Mouse (Mus musculus) heart, postnatal 36 days (tissue): ENCODE measurements around the gene Akt1. TPM values are rescaled to one million over a fixed set of nuclear protein-coding genes. Genes with fewer than 3 reads are reported as not detected.

Experiments
- DNase-seq, 2 experiments: peaks; one replicate each; pipeline ENCODE4 v3.0.0; 2021 to 2022
- intact Hi-C: fragments of 180-260 bp; cut with DNase I; formaldehyde crosslinking; loops from one replicate; pipeline ENCODE4 v1.15.1; 2025
- total RNA-seq, 2 experiments: library from RNA; stranded (reverse); gene quantifications; 2 replicates each; pipeline ENCODE4 v1.2.3; 2021

The Akt1 gene
- total RNA-seq, 2 experiments from 2014 or later: 184 to 212 TPM

DNA sequence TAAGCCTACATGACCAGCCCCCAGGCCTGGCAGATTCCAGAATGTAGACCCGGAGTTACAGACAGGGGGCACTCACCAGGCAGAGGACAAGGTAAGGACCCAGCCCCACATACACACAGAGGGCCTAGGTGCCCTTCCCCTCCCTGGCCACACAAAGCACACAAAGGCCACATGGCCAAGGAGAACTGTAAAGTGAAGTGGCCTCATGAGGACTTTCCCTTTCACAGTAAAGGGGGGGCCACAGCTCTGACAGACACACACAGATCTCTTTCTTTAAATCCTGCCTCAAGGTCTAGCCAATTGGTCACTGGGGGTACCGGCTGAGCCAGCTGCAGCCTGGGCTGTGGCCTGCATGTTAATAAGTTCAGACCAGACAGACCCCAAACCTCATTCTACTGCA is 10.6 kb downstream of the Akt1 start:
- DNase-seq: no peak
- intact Hi-C loops: no loop called here

DNA sequence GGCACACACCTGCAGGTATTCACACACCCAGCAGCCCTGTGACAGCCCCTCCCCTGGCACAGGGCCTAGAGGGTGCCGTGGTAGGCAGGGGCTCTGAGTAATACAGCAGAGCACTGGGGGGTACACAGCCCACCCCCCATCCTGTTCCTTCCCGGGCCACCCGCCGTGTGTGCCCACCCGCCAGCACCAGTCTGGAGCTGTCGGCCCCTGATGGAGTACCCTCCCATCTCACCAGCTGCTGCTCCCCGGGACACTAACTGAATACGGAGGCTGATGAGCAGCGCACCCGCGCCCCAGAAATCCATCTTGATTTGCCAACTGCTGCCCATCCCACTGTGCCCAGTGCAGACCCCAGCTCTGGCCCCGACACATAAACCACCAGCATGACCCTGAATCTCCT is 11.0 kb downstream of the Akt1 start:
- intact Hi-C loops: no loop called here
- DNase-seq: no peak

- DNase-seq: no peak
- intact Hi-C loops: no loop called here
These were observed 11.4 kb downstream of the Akt1 start for GRCm38 (mm10) chr12:112663303-112663702.

DNA sequence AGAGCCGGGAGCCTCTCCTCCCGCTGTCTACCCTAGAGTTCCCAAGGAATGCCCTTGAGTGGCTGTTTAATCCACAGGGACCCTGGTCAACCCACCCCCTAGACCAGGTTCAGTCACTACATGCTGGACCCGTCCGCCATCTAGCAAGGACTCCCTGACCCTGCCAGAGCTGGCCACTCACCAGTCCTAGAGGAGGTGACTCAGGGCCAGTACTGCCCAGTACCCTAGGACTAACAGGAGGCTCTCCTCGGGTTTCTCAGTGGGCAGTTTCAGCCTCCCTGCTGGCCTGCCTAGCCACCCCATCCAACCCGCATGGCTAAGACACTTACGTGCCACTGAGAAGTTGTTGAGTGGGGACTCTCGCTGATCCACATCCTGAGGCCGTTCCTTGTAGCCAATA is 12.8 kb downstream of the Akt1 start:
- no peak for DNase-seq
- intact Hi-C loops: no loop called here

DNA sequence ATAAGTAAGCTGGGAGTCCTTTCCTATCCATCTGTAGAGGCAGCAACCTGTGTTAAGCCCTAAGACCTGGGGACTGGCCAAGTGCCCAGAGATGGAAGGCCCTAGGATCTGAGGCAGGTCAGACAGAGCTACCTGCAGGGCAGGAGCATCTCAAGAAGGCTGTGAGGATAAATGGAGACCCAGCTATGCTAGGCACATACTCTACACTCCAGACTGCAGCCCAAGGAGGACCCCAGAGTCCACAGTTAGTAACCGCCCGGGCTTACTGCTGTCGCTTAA is 13.4 kb downstream of the Akt1 start:
- intact Hi-C loops: no loop called here
- DNase-seq: no peak

GRCm38 (mm10) chr12:112660576-112661326 is 13.9 kb downstream of the Akt1 start:
- DNase-seq: no peak
- intact Hi-C loops: no loop called here

- peak; percentile 75 to 84 for DNase-seq
- intact Hi-C loops: no loop called here
These were observed 15.6 kb downstream of the Akt1 start for GRCm38 (mm10) chr12:112659109-112659508.

GRCm38 (mm10) chr12:112658619-112659018 is 16.1 kb downstream of the Akt1 start:
- intact Hi-C loops: no loop called here
- no peak for DNase-seq

DNA sequence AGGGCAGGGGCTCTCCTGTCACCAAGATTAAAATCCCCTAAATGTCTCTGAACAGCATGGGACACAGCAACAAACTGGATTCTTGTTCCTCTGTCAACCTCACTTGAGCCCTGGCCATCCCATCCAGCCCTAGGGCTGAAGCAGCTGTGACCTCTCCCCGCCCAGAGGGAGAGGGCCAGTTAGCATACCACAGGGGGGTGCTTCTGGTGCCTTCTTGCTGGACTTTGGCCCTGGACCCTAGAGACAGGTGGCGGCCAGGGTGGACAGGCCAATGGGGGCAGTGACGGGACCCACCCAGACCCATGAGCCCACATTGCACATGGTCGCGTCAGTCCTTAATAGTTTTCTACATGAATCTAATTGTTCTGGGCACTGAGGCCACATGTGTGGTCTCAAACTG is 20.6 kb downstream of the Akt1 start:
- intact Hi-C loops: loop anchor here (5.0 kb wide), 1 partner anchor 188 kb away; no protein-coding TSS in a partner anchor
- no peak for DNase-seq

GRCm38 (mm10) chr12:112653157-112653824 is 21.4 kb downstream of the Akt1 start:
- DNase-seq: peak; percentile 89 to 92
- intact Hi-C loops: loop anchor here (1.0 to 5.0 kb wide), 3 partner anchors 22 to 189 kb away; no protein-coding TSS in a partner anchor

DNA sequence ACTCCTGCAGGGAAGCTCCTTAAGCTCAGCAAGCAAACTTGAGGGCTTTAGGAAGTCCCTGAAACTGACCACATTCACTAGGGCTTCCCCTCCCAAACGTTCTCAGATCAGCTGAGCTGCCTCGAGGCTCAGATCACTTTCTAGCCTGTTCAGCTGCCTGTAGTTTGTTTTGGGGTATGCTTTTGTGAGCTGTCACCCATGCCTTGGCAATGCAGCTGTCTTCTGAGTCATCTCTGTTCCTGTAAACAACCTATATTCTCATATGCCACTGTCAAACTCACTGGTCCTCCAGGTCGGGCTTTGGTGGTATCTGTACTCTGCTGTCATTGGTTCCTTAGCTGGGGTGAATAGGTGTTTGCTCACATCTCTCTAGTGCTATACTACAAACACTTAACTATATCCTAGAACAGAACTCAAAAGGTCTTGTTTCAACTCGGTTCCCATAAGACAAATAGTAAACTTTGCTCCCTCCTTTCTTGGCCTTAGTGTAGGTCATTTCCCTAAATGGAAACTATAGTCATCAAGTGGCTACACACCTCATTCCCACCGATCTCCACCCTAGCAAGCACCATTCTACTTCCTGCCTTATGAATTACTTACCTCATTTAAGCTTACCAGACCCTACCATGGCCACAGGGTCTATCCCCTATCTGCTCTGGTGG is 22.8 kb downstream of the Akt1 start:
- no peak for DNase-seq
- intact Hi-C loops: loop anchor here (5.0 kb wide), 1 partner anchor 190 kb away; no protein-coding TSS in a partner anchor

GRCm38 (mm10) chr12:112648081-112648480 is 26.6 kb downstream of the Akt1 start:
- intact Hi-C loops: no loop called here
- DNase-seq: no peak

DNA sequence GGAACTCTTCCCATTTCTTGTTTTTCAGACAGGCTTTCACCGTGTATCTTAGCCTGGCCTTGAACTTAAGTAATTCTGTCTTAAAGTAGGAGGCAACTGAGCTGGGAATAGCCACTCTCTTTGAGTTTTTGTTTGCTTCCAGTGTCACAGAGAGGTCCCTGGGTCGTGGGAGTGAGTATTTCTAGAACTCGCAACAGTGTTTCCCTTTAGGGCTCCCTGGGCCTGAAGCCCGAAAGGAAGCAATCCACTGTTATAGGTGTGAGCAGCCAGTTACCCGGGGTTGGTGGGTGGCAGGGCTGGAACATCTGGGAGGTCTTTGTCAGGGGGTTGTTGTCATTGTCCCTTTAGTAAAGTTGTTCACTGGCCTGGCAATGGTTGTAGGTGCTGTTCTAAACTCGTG is 28.5 kb downstream of the Akt1 start:
- intact Hi-C loops: no loop called here
- DNase-seq: no peak

DNA sequence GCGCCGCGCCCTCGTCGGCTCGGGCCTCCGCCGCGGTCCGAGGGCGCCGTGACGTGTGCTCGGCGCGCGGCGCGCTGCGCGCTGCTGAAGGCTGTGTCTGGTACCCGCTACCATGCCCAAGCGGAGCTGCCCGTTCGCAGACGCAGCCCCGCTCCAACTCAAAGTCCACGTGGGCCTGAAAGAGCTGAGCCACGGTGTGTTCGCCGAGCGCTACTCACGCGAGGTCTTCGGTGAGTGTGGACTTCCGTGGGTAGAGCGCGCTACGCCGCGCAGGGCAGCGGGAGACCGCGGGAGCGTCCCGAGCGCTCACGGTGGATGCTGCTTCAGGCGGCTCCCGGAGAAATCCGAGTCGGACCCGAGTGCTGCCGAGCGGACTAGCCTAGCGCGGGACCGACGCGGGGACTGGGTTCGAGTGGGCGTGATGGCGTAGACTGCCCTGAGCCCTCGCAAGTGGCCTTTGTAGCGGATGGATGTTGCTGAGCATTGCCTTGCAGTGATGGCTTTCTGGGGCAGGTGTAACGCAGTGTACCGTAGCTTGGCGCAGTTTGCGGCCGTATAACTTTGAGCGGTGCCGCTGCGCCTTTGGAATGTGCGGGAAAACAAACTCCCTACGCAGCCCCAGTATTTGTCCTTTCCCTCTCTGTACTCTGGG is 29.7 kb downstream of the Akt1 start:
- intact Hi-C loops: no loop called here
- no peak for DNase-seq

DNA sequence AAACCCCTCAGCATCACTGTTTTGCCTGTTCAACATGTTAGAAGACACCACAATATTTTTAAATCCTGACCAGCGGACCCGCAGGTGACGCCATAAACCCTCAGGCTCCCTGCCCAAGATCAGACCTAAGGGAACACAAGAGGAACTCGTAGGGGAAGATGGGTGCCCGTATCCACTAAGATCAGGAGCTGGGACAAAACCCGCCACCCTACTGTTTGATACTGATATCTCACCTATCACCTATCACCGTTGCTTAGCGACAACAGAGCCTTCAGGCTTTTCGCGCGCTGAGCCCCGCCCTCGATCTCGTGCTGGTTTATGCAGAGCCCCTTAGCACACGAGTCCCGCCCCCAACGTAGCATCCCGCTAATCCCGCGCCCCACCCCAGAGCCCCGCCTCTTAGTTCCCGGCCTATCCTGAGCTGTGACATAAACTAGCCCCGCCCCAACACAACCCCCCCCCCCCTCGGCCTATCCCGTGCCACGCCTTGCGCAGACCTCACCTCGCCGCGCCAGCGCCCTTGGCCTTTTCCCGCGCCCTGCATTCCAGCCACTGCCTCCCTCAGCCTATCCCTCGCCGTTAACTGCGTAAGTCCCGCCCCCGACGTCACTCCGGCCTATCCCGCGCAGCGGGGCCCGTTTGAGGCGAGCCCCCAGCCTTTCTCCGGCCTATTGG is 30.4 kb downstream of the Akt1 start, which contains the start of gene Siva1:
Gene Siva1, plus strand, starts transcription at position 500 of the 675 bp plus-strand sequence.
- intact Hi-C loops: no loop called here

GRCm38 (mm10) chr12:112643126-112643525 is 31.6 kb downstream of the Akt1 start:
- intact Hi-C loops: no loop called here
- DNase-seq: no peak

More for the DNA sequence above, 30.4 kb downstream of the Akt1 start, which contains the start of gene Siva1:
- peak; percentile 97 for DNase-seq

- intact Hi-C loops: no loop called here
- DNase-seq: no peak
These were observed 35.2 kb downstream of the Akt1 start for GRCm38 (mm10) chr12:112639526-112639925.

DNA sequence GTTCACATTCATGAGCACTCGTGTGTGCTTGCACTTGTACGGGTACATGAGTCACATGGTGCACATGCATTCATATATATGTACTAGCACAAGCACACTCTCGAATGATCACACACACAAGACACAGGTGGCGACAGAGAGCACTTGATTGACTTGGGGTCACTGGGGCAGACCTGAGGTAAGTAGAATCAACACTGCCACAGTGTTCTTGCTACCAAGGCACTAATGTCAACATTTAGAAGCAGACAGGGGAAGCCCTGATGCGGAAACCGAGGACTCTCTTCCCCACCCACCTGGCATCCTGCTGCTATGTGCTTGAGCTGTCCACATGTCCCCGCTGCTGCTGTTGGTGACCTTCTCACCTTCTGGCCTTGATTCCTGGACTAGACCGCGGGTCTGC is 41.0 kb downstream of the Akt1 start:
- no peak for DNase-seq
- intact Hi-C loops: no loop called here

- intact Hi-C loops: no loop called here
- no peak for DNase-seq
These were observed 41.8 kb downstream of the Akt1 start for GRCm38 (mm10) chr12:112632907-112633306.

DNA sequence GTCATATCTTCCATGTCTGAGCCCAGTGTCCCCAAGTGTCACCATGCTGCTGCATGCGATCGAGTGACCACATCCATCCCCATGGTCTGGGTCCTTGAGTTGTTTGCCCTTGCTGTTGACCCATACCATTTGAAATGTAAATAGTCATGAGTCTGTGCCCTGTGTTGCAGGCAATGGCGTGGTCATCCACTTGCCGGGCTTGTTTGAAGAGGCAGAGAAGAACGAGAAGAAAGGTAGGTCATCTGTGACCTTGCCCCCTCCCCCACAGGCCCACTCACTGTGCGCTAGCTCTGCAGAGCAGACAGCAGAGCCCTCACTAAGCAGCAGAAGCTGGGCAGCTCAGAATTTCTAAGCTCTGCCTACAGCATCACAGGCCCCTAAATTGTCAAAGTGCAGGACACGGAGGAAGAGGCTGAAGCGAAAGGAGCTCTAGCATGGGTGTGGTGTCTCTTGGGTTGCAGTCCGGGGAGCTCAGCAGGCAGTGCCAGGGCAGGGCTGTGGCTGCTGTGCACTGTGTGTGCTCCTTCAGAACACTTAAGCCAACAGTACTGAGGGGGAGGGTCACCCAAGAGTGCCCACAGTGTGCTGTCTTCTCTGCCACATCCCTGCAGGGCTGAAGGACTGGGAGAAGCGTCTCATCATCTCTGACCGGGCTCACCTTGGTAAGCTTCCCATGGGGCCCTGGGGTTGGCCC is 42.5 kb downstream of the Akt1 start:
- no peak for DNase-seq
- intact Hi-C loops: no loop called here
